Mouse (Mus musculus) liver, adult (tissue): Measurements from ENCODE around the gene Bcl11a.

Experiments used
- GATA4 ChIP-seq: IDR thresholded peaks from 2 replicates; pipeline ENCODE4 v1.6.1; 2014; ENCODE audit warnings: mild to moderate bottlenecking, low read length; ENCODE audit not compliant: insufficient replicate concordance

Gene Bcl11a

GRCm38 (mm10) chr11:24132853-24133252, 55.0 kb downstream of the Bcl11a start:
- TF ChIP-seq GATA4, result no peak

- no peak for TF ChIP-seq GATA4
Observed at GRCm38 (mm10) chr11:24133484-24133883, 55.6 kb downstream of the Bcl11a start.

- TF ChIP-seq GATA4, result no peak
Observed at GRCm38 (mm10) chr11:24133928-24134327, 56.1 kb downstream of the Bcl11a start.

DNA sequence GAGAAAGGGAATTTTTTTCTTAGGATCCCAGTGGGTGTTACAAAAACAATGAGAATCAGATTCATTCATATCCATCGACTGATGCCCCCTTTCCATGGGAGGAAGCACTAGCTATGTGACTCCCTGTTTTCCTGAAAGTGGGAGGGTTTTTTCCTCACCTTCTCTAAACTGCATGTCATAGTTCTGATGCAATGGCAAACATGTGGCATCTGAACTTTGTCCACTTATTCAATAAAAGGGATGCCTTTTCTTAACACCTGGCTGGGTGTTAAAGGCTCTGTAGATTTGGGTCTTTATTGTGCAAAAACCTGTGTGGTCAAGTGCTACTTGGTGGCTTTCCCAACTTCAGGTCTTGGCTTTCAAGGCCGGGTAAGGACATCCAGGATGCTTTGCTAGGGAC, 57.4 kb downstream of the Bcl11a start:
- no peak for TF ChIP-seq GATA4

GRCm38 (mm10) chr11:24136084-24136785, 58.4 kb downstream of the Bcl11a start:
- no peak for TF ChIP-seq GATA4

DNA sequence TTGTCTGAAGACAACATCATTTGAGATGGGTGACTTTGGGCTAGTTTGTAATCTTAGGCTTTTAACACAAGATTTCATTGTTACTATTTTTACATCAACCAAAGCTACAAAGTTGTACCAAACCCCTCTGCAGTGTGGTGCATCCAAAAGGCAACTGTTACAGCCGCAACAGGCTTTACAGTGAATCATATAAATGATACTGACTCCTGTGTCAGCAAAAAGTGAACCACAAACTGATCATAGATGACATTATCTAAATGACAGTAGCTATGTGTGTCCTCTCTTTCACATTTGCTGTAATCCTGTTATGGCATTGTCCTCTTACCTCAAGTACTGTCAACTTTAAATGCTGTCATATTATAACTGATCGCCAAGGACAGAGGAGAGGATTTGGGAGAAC, 60.0 kb downstream of the Bcl11a start:
- TF ChIP-seq GATA4, result no peak

- TF ChIP-seq GATA4, result no peak
Observed at GRCm38 (mm10) chr11:24138600-24139375, 60.9 kb downstream of the Bcl11a start.

- no peak for TF ChIP-seq GATA4
Observed at GRCm38 (mm10) chr11:24139432-24139831, 61.6 kb downstream of the Bcl11a start.

- no peak for TF ChIP-seq GATA4
Observed at GRCm38 (mm10) chr11:24139952-24140351, 62.1 kb downstream of the Bcl11a start.

- TF ChIP-seq GATA4, result no peak
Observed at GRCm38 (mm10) chr11:24140948-24141347, 63.1 kb downstream of the Bcl11a start.

DNA sequence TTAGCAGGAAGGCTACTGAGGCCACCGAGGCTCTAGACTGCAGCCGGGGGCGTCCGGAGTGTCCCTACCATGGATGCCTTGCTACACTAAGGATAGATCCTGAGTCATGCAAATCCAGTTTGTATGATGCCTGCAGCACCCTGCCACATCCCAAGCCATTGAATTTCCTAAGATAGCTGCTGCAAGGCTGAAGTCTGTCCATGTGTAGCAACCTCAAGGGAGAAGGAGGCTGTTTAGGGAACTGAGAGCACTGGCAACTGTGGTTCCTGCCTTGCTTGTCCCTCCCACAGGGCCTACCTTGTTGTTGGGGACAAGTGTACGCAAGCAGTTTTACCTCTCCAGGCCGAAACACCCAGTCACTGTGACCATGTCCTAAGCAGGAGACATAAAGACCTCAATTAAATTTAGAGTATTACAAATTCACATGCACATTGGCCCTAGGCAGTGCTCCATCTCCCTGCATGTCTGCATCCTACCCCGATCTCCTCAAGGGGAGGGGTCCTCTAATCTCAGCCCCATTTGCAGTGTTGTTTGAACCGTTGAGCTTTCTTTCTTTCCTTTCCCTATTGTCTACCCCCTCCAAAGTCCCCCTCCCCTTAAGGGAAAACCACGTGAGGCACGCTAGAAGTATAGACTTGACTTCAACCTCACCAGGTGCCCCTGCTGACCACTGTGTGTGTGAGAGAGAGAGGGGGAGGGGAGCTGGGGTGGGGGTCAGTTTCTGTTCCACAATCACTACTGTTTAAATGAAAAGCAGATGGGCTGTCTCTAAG, 63.8 kb downstream of the Bcl11a start:
- TF ChIP-seq GATA4, result no peak

DNA sequence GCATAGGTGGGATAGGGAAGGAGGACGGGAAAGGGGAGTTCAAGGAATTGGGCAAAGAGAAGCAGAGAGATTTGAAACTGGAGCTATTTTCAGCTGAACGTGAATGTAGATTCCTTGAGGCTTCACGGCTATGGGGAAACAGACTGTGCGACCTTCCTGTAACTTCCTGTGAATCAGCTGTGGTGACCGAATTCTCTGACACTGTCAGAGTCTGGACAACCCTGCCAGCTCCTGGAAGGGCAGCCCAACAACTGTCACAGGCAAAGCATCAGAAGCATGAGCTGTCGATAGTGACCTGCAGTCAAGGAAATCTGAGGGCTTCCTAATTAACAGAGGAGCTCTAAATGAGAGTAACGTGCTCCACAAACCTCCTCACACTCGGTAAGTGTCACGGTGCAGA, 64.5 kb downstream of the Bcl11a start:
- TF ChIP-seq GATA4, result no peak

GRCm38 (mm10) chr11:24144159-24144946, 66.5 kb downstream of the Bcl11a start:
- no peak for TF ChIP-seq GATA4

DNA sequence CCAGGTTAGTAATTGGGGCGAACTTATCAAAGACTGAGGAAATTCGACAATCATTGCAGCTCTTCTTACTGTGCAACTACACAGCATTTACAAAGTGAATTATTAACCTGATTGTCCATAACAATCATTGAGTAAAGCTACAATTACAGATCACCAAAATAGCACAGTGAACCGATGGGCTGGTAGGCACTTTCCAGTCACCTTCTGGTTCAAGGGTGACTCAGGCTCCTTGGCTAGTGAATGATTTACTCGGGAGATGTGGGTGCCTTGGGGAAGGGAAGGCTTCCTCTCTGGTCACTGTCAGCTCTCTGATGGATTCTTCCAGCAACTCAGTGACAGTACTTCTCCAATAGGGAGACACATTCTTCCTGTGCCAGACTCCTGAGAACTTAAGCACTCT, 68.2 kb downstream of the Bcl11a start:
- TF ChIP-seq GATA4, result no peak

DNA sequence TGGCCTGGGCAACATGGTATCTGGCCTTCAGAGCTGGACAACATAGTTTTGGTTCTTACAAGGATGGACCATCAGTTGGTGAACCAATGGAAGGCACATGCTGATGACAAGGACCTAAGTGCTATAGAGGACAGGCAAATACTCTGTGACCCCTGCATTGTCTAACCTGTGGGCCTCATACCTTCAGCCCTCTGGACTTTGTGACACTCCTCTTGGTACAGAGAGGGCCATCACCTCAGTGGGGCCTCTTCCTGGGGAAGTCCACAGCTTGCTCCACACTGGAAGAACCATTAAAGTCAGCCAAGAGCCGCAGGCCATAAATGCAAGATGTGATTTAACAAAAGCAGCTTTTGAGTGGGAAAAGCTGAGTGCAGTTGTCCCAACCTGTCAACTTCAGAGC, 68.6 kb downstream of the Bcl11a start:
- no peak for TF ChIP-seq GATA4

GRCm38 (mm10) chr11:24147698-24148097, 69.8 kb downstream of the Bcl11a start:
- TF ChIP-seq GATA4, result no peak

- no peak for TF ChIP-seq GATA4
Observed at GRCm38 (mm10) chr11:24148545-24148944, 70.7 kb downstream of the Bcl11a start.
